8 mouse cellular contexts compared by ENCODE assay signal in genomic region chr5:104339706-104340512, GRCm38 (mm10). TPM values are rescaled to one million over a fixed set of nuclear protein-coding genes. Genes with fewer than 3 reads are reported as not detected.
A peak's percentile ranks its signal among the peaks of the same experiment; 100 is the strongest.
DNase-seq lines count a peak whose midpoint lies in the region; ATAC-seq and TF ChIP-seq lines count a peak whose summit lies in the region.

No protein-coding gene starts in this region.

- H3K27ac ChIP-seq in hindbrain, embryonic 11.5 days (ENCODE audit: low read depth, low read length) = no peak overlapping the region
- no peak overlapping the region for H3K27ac ChIP-seq in lung, embryonic 16.5 days (ENCODE audit: low read length)
- H3K27ac ChIP-seq in small intestine, adult 2 months (ENCODE audit: insufficient read depth, low read depth, low read length) = no peak overlapping the region

- peak; percentile 70; the same call in 1 of the 2 replicates for ATAC-seq in hindbrain, embryonic 11.5 days (ENCODE audit: low FRiP score)
- ATAC-seq in lung, embryonic 16.5 days (ENCODE audit: low read depth) = peak; percentile 38; the same call in 1 of the 2 replicates
- ATAC-seq in CD4-positive, CD25-positive, alpha-beta regulatory T cell, adult 4 months = no peak

- peak; percentile 76 for TF ChIP-seq CTCF in E14TG2a.4 (conservative IDR thresholded peaks at IDR 0.05; ENCODE audit: low read length)
- peak; percentile 40; the same call in 1 of the 2 replicates for TF ChIP-seq CTCF in small intestine, adult 2 months (IDR thresholded peaks at IDR 0.05; ENCODE audit: extremely low read depth, insufficient read length, insufficient replicate concordance, low read depth, low read length)

- no peak overlapping the region for H3K4me2 ChIP-seq in hindbrain, embryonic 11.5 days (replicated peaks; ENCODE audit: low read depth, low read length)
- 0 out of 2 replicates have a peak overlapping the region, but pooled peaks have one; percentile 21 for H3K4me2 ChIP-seq in lung, embryonic 16.5 days (ENCODE audit: low read depth, low read length)

- peak; percentile 9 to 34 for DNase-seq in heart, adult 18-20 months
- DNase-seq in heart, postnatal 36 days = no peak
- DNase-seq in embryo, embryonic 10 days (ENCODE audit: low spot score) = peak; percentile 84
- peak; percentile 76 for DNase-seq in hindbrain, embryonic 11.5 days (ENCODE audit: low spot score)

- intact Hi-C loops in heart, postnatal 36 days (cut with DNase I) = loop anchor here (1.0 to 5.0 kb wide), 3 partner anchors 92 to 208 kb away; no protein-coding TSS in a partner anchor

- H3K27me3 ChIP-seq in E14TG2a.4 (ENCODE audit: insufficient read depth, low read length) = 0 out of 2 replicates have a peak, but pooled peaks cover 5% of the 10 kb centered on the region
- H3K27me3 ChIP-seq in hindbrain, embryonic 11.5 days (ENCODE audit: control insufficient read depth, insufficient read depth, low read length) = no peaks in the 10 kb centered on the region
- H3K27me3 ChIP-seq in lung, embryonic 16.5 days (ENCODE audit: control insufficient read depth, insufficient read depth, low read depth, low read length) = no peaks in the 10 kb centered on the region
- no peaks in the 10 kb centered on the region; the same call in 1 of the 2 replicates for H3K27me3 ChIP-seq in small intestine, adult 2 months (ENCODE audit: control insufficient read depth, insufficient read depth, low read length)

- H3K9ac ChIP-seq in hindbrain, embryonic 11.5 days (ENCODE audit: low read depth, low read length) = no peak overlapping the region
- H3K9ac ChIP-seq in lung, embryonic 16.5 days (ENCODE audit: low read length) = no peak overlapping the region

- H3K4me3 ChIP-seq in E14TG2a.4 (replicated peaks; ENCODE audit: low read length) = no peak overlapping the region
- H3K4me3 ChIP-seq in hindbrain, embryonic 11.5 days (ENCODE audit: low read depth, low read length) = no peak overlapping the region
- no peak overlapping the region for H3K4me3 ChIP-seq in lung, embryonic 16.5 days (ENCODE audit: low read length)
- no peak overlapping the region for H3K4me3 ChIP-seq in small intestine, adult 2 months (ENCODE audit: low read depth, low read length)

- no peaks in the 10 kb centered on the region for H3K9me3 ChIP-seq in E14TG2a.4 (ENCODE audit: low read length)
- no peaks in the 10 kb centered on the region for H3K9me3 ChIP-seq in hindbrain, embryonic 11.5 days (ENCODE audit: control insufficient read depth, low read length)
- no peaks in the 10 kb centered on the region for H3K9me3 ChIP-seq in lung, embryonic 16.5 days (ENCODE audit: control insufficient read depth, low read length)

- no peak for TF ChIP-seq POLR2A in small intestine, adult 2 months (IDR thresholded peaks at IDR 0.05; ENCODE audit: low read depth, low read length)

- 28% methylated on average over 14 of the region's 14 CpGs for WGBS in hindbrain, embryonic 11.5 days
- WGBS in lung, embryonic 16.5 days = 17% methylated on average over 14 of the region's 14 CpGs
- 17% methylated on average over 14 of the region's 14 CpGs for WGBS in small intestine, adult 2 months

- no peaks in the 10 kb centered on the region for H3K36me3 ChIP-seq in E14TG2a.4 (ENCODE audit: insufficient read depth, low read length)
- H3K36me3 ChIP-seq in hindbrain, embryonic 11.5 days (ENCODE audit: control insufficient read depth, insufficient read depth, low read length) = no peaks in the 10 kb centered on the region
- no peaks in the 10 kb centered on the region for H3K36me3 ChIP-seq in lung, embryonic 16.5 days (ENCODE audit: control insufficient read depth, insufficient read depth, low read length)
- H3K36me3 ChIP-seq in small intestine, adult 2 months (ENCODE audit: control insufficient read depth, insufficient read depth, low read length) = no peaks in the 10 kb centered on the region

- peaks cover 3% of the 10 kb centered on the region; the same call in 1 of the 2 replicates for H3K4me1 ChIP-seq in E14TG2a.4 (replicated peaks; ENCODE audit: low read depth, low read length)
- no peaks in the 10 kb centered on the region for H3K4me1 ChIP-seq in hindbrain, embryonic 11.5 days (replicated peaks; ENCODE audit: control insufficient read depth, insufficient read depth, low read length)
- H3K4me1 ChIP-seq in lung, embryonic 16.5 days (replicated peaks; ENCODE audit: control insufficient read depth, insufficient read depth, low read length) = no peaks in the 10 kb centered on the region
- no peaks in the 10 kb centered on the region for H3K4me1 ChIP-seq in small intestine, adult 2 months (ENCODE audit: control insufficient read depth, insufficient read depth, insufficient read length, low read length)

RNA-seq across cellular contexts. Expression of gene Mepe, which starts 14.8 kb away (rescaled TPM):
- total RNA-seq in heart, adult 18-20 months (2021) = not detected
- total RNA-seq in heart, postnatal 36 days (2021) = not detected
- not detected in 2 replicates for polyA plus RNA-seq in hindbrain, embryonic 11.5 days (2014; fragmentation: Nextera tagmentation; extraction: Ambion mirVana)
- polyA plus RNA-seq in lung, embryonic 16.5 days (2015; fragmentation: Nextera tagmentation; extraction: Ambion mirVana) = not detected in 2 replicates
- polyA plus RNA-seq in small intestine, adult 2 months (2012; rRNA removed) = not detected in 2 replicates
- not detected for polyA plus RNA-seq in CD4-positive, CD25-positive, alpha-beta regulatory T cell, adult 4 months (2017; shearing (Covaris generic))

RNA-seq across cellular contexts. Expression of gene Ibsp, which starts 40.9 kb away (rescaled TPM):
- not detected for total RNA-seq in heart, adult 18-20 months (2021)
- not detected for total RNA-seq in heart, postnatal 36 days (2021)
- 0.11 TPM in 1 of 2 replicates, not detected in the other for polyA plus RNA-seq in hindbrain, embryonic 11.5 days (2014; fragmentation: Nextera tagmentation; extraction: Ambion mirVana)
- polyA plus RNA-seq in lung, embryonic 16.5 days (2015; fragmentation: Nextera tagmentation; extraction: Ambion mirVana) = 11.6 and 57.6 TPM in 2 replicates
- not detected in 2 replicates for polyA plus RNA-seq in small intestine, adult 2 months (2012; rRNA removed)
- polyA plus RNA-seq in CD4-positive, CD25-positive, alpha-beta regulatory T cell, adult 4 months (2017; shearing (Covaris generic)) = not detected

Comparison
In these comparisons a context has a peak if more than half of its experiments do, and no peak if none do; other contexts are left out.
1. DNase-seq: peak in heart, adult 18-20 months (2 of 2), embryo, embryonic 10 days (single experiment) and hindbrain, embryonic 11.5 days (single experiment); none in heart, postnatal 36 days (0 of 2).
2. RNA of gene Ibsp, which starts 40.9 kb away (polyA plus RNA-seq): 11.6 to 57.6 TPM in lung, embryonic 16.5 days; 0.11 TPM in hindbrain, embryonic 11.5 days, not detected in CD4-positive, CD25-positive, alpha-beta regulatory T cell, adult 4 months and not detected in small intestine, adult 2 months; every median in the first group is over 10 times any median in the second.